Mouse (Mus musculus) heart, postnatal 0 days (tissue): ENCODE data around the gene Aspdh.

ENCODE experiments used
- CTCF ChIP-seq: IDR thresholded peaks from 2 replicates; pipeline ENCODE4 v1.5.1; 2016; ENCODE audit warnings: antibody characterized with exemption, control low read depth, low read depth
- EP300 ChIP-seq: IDR thresholded peaks from 2 replicates; pipeline ENCODE4 v1.6.1; 2016; ENCODE audit warnings: antibody characterized with exemption, low read depth

GRCm38 (mm10) chr7:44498922-44499321 is 33.7 kb downstream of the Aspdh start:
- TF ChIP-seq CTCF (no peak), EP300 (no peak)
